Mouse (Mus musculus): ENCODE results near the gene Filip1l.

Gene Filip1l

DNA sequence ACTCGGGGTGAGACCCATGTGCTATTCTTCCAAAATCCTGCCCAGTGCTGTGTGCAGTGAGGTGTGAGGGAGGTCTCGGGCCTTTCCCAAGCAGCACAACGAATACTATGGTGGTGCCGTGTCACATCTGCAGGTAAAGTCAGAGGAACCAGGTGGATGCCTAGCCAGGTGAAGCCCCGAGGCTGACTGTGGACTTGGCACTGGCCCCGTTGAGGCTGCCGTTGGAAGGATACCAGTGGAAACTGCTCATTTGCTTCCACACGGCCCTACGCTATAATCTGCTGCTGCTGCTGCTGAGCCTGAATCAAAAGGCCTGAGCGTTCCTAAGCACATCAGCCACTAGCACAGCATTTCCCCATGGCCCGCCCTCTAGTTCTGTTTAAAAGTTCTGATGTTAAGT lies 86.3 kb downstream of the Filip1l start:
- no peak for DNase-seq

GRCm38 (mm10) chr16:57440706-57441437 lies 88.0 kb downstream of the Filip1l start:
- no peak for DNase-seq

GRCm38 (mm10) chr16:57445096-57446094 lies 92.5 kb downstream of the Filip1l start:
- no peak for DNase-seq

GRCm38 (mm10) chr16:57453009-57453408 lies 100.1 kb downstream of the Filip1l start:
- DNase-seq, result no peak

GRCm38 (mm10) chr16:57454106-57454763 lies 101.3 kb downstream of the Filip1l start:
- no peak for DNase-seq

DNA sequence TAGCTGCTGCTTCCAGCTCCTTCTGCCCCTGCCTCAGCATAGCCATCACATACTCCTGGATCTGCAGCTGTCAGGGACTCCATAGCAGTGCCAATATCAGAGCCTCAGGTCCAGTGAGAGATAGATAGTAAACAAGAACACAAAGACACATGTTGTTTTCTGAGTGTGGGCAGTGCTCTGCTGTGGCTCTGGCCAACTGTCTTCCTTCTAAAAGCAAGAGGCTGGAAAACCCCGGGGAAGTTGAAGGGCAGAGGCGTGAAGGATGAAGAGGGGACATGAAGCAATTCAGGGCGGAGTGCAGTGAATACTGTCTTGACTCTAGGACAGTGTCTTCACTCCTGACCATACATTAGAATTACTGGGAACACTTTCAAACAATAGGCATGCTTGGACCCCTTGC lies 102.7 kb downstream of the Filip1l start:
- no peak for DNase-seq

DNA sequence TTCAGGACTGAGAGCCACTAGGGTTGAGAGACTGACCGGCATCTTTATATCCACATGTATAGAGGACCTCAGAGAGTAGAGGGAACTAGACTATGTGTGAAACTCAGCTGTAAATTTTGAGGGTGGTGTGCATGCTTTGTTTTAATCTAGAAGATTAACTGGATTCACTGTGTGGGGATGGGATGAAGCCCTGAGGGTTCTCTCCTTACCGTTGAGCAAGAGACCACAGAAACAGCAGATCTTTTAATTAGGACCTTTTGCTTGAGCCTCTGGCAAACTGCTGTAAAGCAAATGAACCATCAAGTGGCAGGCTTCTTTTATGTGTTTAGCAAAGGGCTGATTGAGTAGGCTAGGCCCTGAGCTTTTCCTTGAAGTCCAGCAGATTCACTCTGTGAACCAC lies 103.1 kb downstream of the Filip1l start:
- no peak for DNase-seq

GRCm38 (mm10) chr16:57465386-57465913 lies 112.6 kb downstream of the Filip1l start:
- DNase-seq, result no peak

DNA sequence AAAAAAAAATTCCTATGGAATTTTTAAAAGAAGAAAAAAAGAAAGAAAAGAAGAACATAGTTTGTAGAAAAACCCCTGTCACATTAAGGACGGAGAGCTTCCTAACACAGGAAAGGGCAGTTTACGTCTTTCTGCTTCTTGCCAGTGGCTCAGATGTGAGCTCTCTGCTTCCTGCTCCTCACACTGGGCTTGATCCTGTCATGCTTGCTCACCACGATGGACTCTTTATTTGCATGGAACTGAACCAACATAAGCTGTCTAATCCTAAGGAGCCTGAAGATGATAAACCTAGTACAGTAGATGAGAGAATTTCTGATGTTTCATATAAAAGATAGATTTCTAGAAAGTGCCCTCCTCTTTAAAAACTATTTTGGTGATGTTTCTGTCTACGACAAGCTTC lies 116.4 kb downstream of the Filip1l start:
- no peak for DNase-seq

DNA sequence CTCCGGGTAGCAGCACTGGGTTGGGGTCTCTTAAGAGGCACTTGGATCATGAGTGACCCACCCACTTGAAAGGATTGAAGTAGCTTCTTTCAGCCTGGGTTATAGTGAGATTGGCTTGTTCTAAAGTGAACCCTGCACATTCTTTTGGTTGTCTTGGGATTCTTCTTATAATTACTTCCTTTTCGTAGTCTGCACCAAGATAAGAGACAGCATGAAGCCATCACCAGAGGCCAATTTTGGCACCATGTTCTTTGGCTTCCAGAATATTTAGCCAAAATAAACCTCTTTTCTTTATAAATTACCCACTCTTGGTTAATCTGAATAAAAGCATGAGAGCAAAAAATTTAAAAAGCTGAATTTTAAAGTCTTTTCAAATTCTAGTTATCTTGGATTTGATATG lies 117.0 kb downstream of the Filip1l start:
- DNase-seq, result no peak

DNA sequence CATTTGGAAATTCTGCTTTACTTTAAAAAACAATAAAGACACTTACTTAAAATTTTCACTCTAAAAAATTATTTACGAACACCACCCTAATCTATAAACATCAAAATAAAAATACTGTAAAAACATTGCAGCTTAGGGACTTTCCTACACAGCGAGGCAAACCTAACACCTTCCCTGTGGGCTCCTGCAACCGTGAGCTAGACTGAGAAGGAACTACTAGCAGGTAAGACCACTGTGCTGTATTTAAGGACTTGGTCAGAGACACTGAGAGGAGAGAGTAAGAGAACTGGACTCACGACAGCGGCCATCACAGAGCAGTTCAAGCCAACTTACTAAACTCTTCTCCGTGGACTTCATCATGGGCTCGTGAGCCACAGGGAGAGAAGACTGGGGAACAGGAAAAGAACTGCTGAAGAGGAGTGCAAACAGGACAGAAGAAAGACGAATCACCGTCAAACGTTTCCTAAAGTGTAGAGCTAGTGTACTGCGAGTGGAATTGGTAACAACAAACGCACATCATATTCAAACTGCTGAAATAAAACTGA lies 117.5 kb downstream of the Filip1l start:
- DNase-seq, result no peak

GRCm38 (mm10) chr16:57471071-57471470 lies 118.2 kb downstream of the Filip1l start:
- DNase-seq, result no peak

DNA sequence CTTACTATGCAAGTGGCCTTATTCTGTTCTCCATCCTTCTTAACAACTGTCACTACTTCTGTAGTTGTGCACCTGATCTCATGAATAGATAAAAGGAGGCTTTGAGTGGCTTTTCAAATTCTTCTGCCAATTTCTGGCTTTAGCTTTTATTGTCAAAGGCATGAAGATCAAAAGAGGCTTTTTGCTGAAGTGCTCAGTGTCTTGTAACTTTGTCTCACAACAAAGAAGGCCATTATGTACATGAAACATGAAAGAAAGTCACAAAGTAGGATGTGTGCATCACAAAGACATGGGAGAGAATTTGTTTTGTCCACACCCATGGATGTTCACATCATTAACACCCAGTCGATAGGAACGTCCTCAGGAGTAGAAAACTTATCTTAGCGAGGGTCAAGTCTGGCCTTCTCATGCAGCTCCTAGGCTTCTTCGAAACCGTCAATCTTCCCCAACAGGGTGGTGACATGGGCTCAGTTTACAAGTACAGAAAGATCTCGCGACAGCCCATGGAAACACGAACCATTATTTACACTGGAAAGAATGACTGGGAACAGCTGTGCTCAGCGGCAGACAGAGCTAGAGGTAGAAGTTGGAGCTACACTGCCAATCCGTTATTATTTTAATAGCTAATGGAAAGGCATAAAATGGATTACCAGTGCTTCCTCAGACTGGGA lies 120.7 kb downstream of the Filip1l start:
- no peak for DNase-seq

- no peak for DNase-seq
Measured at GRCm38 (mm10) chr16:57478451-57478850, 125.6 kb downstream of the Filip1l start.

GRCm38 (mm10) chr16:57479776-57480175 lies 126.9 kb downstream of the Filip1l start:
- no peak for DNase-seq

- DNase-seq, result no peak
Measured at GRCm38 (mm10) chr16:57482264-57482663, 129.4 kb downstream of the Filip1l start.

GRCm38 (mm10) chr16:57482911-57483310 lies 130.0 kb downstream of the Filip1l start:
- no peak for DNase-seq

DNA sequence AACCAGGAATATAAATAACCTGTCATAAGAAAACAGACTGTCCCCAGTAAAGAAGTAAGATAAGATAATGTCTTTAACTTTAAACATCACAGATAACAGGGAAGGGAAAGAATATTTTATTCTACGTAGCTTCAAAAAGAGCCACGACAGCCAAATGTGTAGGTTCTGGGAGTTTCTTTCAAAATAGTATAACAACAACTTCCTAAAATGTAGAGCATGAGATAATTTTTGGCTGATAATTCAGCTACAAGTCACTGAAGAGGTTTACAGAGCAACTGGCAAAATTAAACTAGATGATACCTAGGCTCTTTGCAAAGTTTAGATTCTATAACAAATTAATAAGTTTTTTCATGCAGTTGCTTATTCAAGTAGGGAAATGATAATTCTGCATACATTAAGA lies 130.6 kb downstream of the Filip1l start:
- DNase-seq, result no peak

DNA sequence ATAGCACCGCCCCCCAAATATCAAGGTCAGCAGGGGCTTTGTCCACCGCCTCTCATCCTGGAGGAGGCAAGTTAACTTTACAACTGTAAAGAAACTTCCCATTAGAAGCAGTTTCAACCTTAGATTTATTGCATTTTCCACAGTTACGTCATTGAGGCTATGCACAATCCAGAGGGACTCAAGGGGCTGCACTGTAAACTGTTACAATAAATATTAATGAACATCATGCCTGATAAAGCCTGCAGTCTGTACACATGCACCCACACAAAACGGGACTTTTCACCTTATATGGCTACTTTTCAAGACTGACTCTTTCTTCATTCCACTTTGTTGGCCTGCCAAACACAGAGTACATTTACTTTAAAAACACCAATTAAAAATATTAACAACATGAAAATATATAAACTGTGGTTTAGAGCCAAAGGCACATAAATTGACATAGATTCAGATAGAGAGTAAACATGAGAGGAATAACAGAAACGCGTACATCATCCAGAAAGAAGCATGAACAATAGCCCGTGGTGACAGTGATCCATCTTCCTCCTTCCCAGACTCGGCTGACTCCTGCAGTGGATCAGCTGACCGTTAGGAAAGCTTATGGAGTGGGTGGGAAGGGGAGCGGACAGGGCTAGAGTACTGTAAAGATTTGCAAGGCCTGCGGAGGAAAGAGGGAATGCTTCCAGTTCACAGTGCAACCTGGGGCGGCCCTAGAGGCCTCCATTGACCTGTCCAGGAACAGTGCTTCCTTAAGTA lies 131.3 kb downstream of the Filip1l start:
- DNase-seq, result no peak

GRCm38 (mm10) chr16:57485265-57485664 lies 132.4 kb downstream of the Filip1l start:
- DNase-seq, result no peak

DNA sequence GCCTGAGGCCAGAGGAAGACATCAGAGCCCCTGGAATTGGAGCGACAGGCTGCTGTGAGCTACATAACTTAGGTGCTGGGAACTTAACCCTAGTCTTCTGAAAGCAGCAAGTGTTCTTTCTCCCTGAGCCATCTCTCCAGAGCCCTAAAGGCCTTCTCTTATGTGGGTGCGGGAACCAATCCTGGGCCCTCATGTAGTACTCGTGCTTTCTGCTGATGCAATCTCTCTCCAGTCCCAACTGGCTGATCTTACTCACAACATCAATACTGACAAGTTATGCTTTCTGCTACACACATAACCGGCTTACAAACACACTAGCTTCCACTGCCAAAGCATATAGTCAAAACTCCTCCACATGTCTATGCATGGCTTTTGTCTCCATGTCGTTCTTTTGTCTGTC lies 133.4 kb downstream of the Filip1l start:
- DNase-seq, result no peak

DNA sequence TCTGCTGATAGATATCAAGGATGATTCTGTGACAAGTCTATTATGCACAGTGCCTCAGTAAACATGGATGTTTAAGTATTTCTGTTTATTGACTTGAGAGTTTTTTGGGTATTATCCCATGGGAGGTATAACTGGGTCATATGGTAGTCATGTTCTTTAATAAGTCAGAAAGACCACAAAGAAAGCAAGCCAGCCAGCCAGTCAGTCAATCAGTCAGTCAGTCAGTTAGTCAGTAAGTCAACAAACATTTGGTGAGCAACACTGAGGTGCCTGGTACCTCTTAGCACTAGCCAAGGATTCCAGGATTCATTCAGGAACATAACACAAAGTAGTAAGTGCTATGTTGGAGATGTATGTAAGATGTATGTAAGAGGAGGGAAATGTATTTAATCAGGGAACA lies 135.8 kb downstream of the Filip1l start:
- no peak for DNase-seq
